Mouse (Mus musculus): ENCODE data around the gene Mum1l1.

GRCm38 (mm10) chrX:139281966-139282365, 72.1 kb downstream of the Mum1l1 start:
- TF ChIP-seq CTCF (IDR thresholded peaks at IDR 0.05; ENCODE audit: low read depth) (no peak), EP300 (IDR thresholded peaks at IDR 0.05; ENCODE audit: low read depth) (no peak)

Measured in liver, postnatal 0 days (tissue).